Mouse (Mus musculus) adrenal gland, adult (tissue): Measurements from ENCODE around the gene Trim47.
A peak's percentile ranks its signal among the peaks of the same experiment; 100 is the strongest.
"Not testable (repeated sequence)": the region's sequence is repeated elsewhere in the genome, so short reads cannot be mapped to it uniquely, and the experiment has no call there.

Experiments used
- DNase-seq, 2 experiments: peaks; one replicate each; pipeline ENCODE4 v3.0.0; 2022 to 2023; ENCODE audit warnings: low spot score in 1 of 2; ENCODE audit not compliant: inconsistent age in 2 of 2

Trim47 gene

GRCm38 (mm10) chr11:116138468-116139138 is 11.6 kb upstream of the Trim47 start, which contains the start of gene Mrpl38:
Gene Mrpl38 (minus strand): TSS chr11:116138868.
- peak; percentile 91 to 96 for DNase-seq

- DNase-seq = no peak
Observed at GRCm38 (mm10) chr11:116138096-116138467, 11.1 kb upstream of the Trim47 start.

- no peak for DNase-seq
Observed at GRCm38 (mm10) chr11:116134171-116134570, 7.2 kb upstream of the Trim47 start.

GRCm38 (mm10) chr11:116133497-116133896 is 6.5 kb upstream of the Trim47 start:
- DNase-seq = no peak

GRCm38 (mm10) chr11:116132366-116133333 is 5.6 kb upstream of the Trim47 start:
- peak; percentile 58 to 71 for DNase-seq

- DNase-seq = peak in 1 of 2 experiments; percentile 61
Observed at GRCm38 (mm10) chr11:116131349-116132170, 4.5 kb upstream of the Trim47 start.

GRCm38 (mm10) chr11:116130488-116131205 is 3.6 kb upstream of the Trim47 start, which contains the start of gene Trim65:
Gene Trim65 (minus strand): TSS chr11:116131128.
- DNase-seq = peak; percentile 91 to 95

GRCm38 (mm10) chr11:116129993-116130487 is 3.0 kb upstream of the Trim47 start:
- DNase-seq = no peak

- no peak for DNase-seq
Observed at GRCm38 (mm10) chr11:116129091-116129790, 2.2 kb upstream of the Trim47 start.

- no peak for DNase-seq
Observed at GRCm38 (mm10) chr11:116127986-116128385, 976 bp upstream of the Trim47 start.

- no peak for DNase-seq
Observed at GRCm38 (mm10) chr11:116126261-116126660, 749 bp downstream of the Trim47 start.

- not testable (repeated sequence) for DNase-seq
Observed at GRCm38 (mm10) chr11:116121731-116122245, 5.2 kb downstream of the Trim47 start.

- DNase-seq = peak in 1 of 2 experiments; percentile 22
Observed at GRCm38 (mm10) chr11:116117819-116118218, 9.2 kb downstream of the Trim47 start.

GRCm38 (mm10) chr11:116117241-116117640 is 9.8 kb downstream of the Trim47 start:
- no peak for DNase-seq

GRCm38 (mm10) chr11:116111611-116112203 is 15.3 kb downstream of the Trim47 start:
- peak in 1 of 2 experiments; percentile 32 for DNase-seq

- DNase-seq = no peak
Observed at GRCm38 (mm10) chr11:116111067-116111466, 15.9 kb downstream of the Trim47 start.

GRCm38 (mm10) chr11:116110540-116110939 is 16.5 kb downstream of the Trim47 start:
- no peak for DNase-seq

GRCm38 (mm10) chr11:116110131-116110530 is 16.9 kb downstream of the Trim47 start:
- DNase-seq = peak; percentile 83 to 88
